Mouse (Mus musculus): ENCODE data around the gene Scn4a.

Scn4a gene

GRCm38 (mm10) chr11:106374979-106375378 lies 21.9 kb upstream of the Scn4a start:
- ChIA-PET POLR2A (interaction anchor here in 1 of 4 experiments (0.6 kb wide), 1 partner anchor 126 kb away, joined by 3 read pairs; no protein-coding TSS in a partner anchor), CTCF (interaction anchor here in 1 of 4 experiments (0.6 kb wide), 2 partner anchors 9 to 226 kb away, joined by 3 read pairs; no protein-coding TSS in a partner anchor)

GRCm38 (mm10) chr11:106374559-106374958 lies 21.5 kb upstream of the Scn4a start:
- CTCF ChIA-PET: interaction anchor here in 3 of 4 experiments (0.6 to 0.9 kb wide), 5 partner anchors 8 to 253 kb away, joined by 3 to 4 read pairs (median 3); no protein-coding TSS in a partner anchor

GRCm38 (mm10) chr11:106373998-106374397 lies 20.9 kb upstream of the Scn4a start:
- ChIA-PET POLR2A (interaction anchor here in 3 of 4 experiments (0.5 to 1.4 kb wide), 4 partner anchors 13 to 239 kb away, joined by 3 read pairs; partner anchors contain the start of genes Icam2 (in 1 of the 3) and Tex2 (in 1 of the 3)), CTCF (interaction anchor here in 3 of 4 experiments (0.8 to 0.9 kb wide), 3 partner anchors 8 to 254 kb away, joined by 3 to 4 read pairs (median 3); no protein-coding TSS in a partner anchor)

More at GRCm38 (mm10) chr11:106374559-106374958, 21.5 kb upstream of the Scn4a start:
- POLR2A ChIA-PET: interaction anchor here in 3 of 4 experiments (0.5 to 1.4 kb wide), 4 partner anchors 12 to 239 kb away, joined by 3 read pairs; partner anchors contain the start of gene Tex2 (in 1 of the 3)

- ChIA-PET POLR2A (interaction anchor here in 3 of 4 experiments (0.9 to 2.0 kb wide), 8 partner anchors 64 to 135 kb away, joined by 3 to 11 read pairs (median 4); partner anchors contain the start of genes Ern1 (in 1 of the 3) and Tcam1 (in 1 of the 3)), CTCF (interaction anchor here (0.6 to 2.1 kb wide), 63 partner anchors 8 to 771 kb away, joined by 3 to 16 read pairs (median 4); partner anchors contain the start of genes Ftsj3 (in 2 of the 4), Psmc5 (in 2 of the 4), Tcam1 (in 2 of the 4) and Map3k3 (in 1 of the 4))
Measured at GRCm38 (mm10) chr11:106366316-106366715, 13.2 kb upstream of the Scn4a start.

GRCm38 (mm10) chr11:106365366-106365765 lies 12.3 kb upstream of the Scn4a start, which contains the start of gene Prr29:
Gene Prr29 (plus strand): TSS chr11:106365472.
- POLR2A ChIA-PET: interaction anchor here in 2 of 4 experiments (0.6 to 2.0 kb wide), 4 partner anchors 108 to 170 kb away, joined by 3 to 11 read pairs (median 5); no protein-coding TSS in a partner anchor
- CTCF ChIA-PET: interaction anchor here (0.5 to 2.0 kb wide), 14 partner anchors 18 to 438 kb away, joined by 3 to 16 read pairs (median 4); no protein-coding TSS in a partner anchor

GRCm38 (mm10) chr11:106364712-106365111 lies 11.6 kb upstream of the Scn4a start:
- CTCF ChIA-PET: interaction anchor here in 3 of 4 experiments (0.6 to 2.0 kb wide), 6 partner anchors 20 to 145 kb away, joined by 3 to 16 read pairs (median 8); no protein-coding TSS in a partner anchor
- POLR2A ChIA-PET: interaction anchor here in 1 of 4 experiments (1.9 kb wide), 1 partner anchor 108 kb away, joined by 6 read pairs; no protein-coding TSS in a partner anchor

GRCm38 (mm10) chr11:106359350-106359749 lies 6.3 kb upstream of the Scn4a start:
- CTCF ChIA-PET: interaction anchor here in 3 of 4 experiments (0.6 to 1.5 kb wide), 3 partner anchors 14 to 1483 kb away, joined by 3 to 4 read pairs (median 4); no protein-coding TSS in a partner anchor
- POLR2A ChIA-PET: no interaction called here

GRCm38 (mm10) chr11:106355382-106356128 lies 2.5 kb upstream of the Scn4a start:
- ChIA-PET CTCF (interaction anchor here in 3 of 4 experiments (0.8 to 1.5 kb wide), 4 partner anchors 11 to 37 kb away, joined by 3 to 6 read pairs (median 4); no protein-coding TSS in a partner anchor), POLR2A (interaction anchor here in 2 of 4 experiments (1.1 to 1.3 kb wide), 3 partner anchors 18 to 145 kb away, joined by 3 read pairs; no protein-coding TSS in a partner anchor)

GRCm38 (mm10) chr11:106354181-106354580 lies 1.1 kb upstream of the Scn4a start:
- CTCF ChIA-PET: interaction anchor here in 1 of 4 experiments (0.6 kb wide), 1 partner anchor 1148 kb away, joined by 3 read pairs; no protein-coding TSS in a partner anchor
- POLR2A ChIA-PET: no interaction called here

GRCm38 (mm10) chr11:106351941-106352340 lies 1.1 kb downstream of the Scn4a start:
- CTCF ChIA-PET: interaction anchor here in 2 of 4 experiments (0.6 to 1.3 kb wide), 3 partner anchors 14 to 1146 kb away, joined by 3 to 4 read pairs (median 3); no protein-coding TSS in a partner anchor
- POLR2A ChIA-PET: no interaction called here

GRCm38 (mm10) chr11:106351253-106351652 lies 1.8 kb downstream of the Scn4a start:
- ChIA-PET CTCF (interaction anchor here in 2 of 4 experiments (0.7 to 1.3 kb wide), 3 partner anchors 14 to 15 kb away, joined by 3 to 4 read pairs (median 4); no protein-coding TSS in a partner anchor), POLR2A (interaction anchor here in 1 of 4 experiments (0.5 kb wide), 1 partner anchor 20 kb away, joined by 9 read pairs; no protein-coding TSS in a partner anchor)

- CTCF ChIA-PET: interaction anchor here in 2 of 4 experiments (0.7 to 1.3 kb wide), 3 partner anchors 13 to 15 kb away, joined by 3 to 4 read pairs (median 4); no protein-coding TSS in a partner anchor
- POLR2A ChIA-PET: no interaction called here
Measured at GRCm38 (mm10) chr11:106350853-106351252, 2.2 kb downstream of the Scn4a start.

GRCm38 (mm10) chr11:106349772-106350171 lies 3.3 kb downstream of the Scn4a start:
- POLR2A ChIA-PET: interaction anchor here in 1 of 4 experiments (1.0 kb wide), 1 partner anchor 153 kb away, joined by 3 read pairs; no protein-coding TSS in a partner anchor
- CTCF ChIA-PET: interaction anchor here in 1 of 4 experiments (1.4 kb wide), 1 partner anchor 47 kb away, joined by 3 read pairs; no protein-coding TSS in a partner anchor

GRCm38 (mm10) chr11:106344910-106345309 lies 8.2 kb downstream of the Scn4a start:
- CTCF ChIA-PET: interaction anchor here in 1 of 4 experiments (0.7 kb wide), 1 partner anchor 48 kb away, joined by 3 read pairs; no protein-coding TSS in a partner anchor
- POLR2A ChIA-PET: interaction anchor here in 3 of 4 experiments (0.6 to 1.9 kb wide), 6 partner anchors 10 to 156 kb away, joined by 3 to 4 read pairs (median 4); no protein-coding TSS in a partner anchor

GRCm38 (mm10) chr11:106340990-106341520 lies 12.0 kb downstream of the Scn4a start:
- CTCF ChIA-PET: interaction anchor here in 1 of 4 experiments (0.7 kb wide), 1 partner anchor 10 kb away, joined by 3 read pairs; no protein-coding TSS in a partner anchor

GRCm38 (mm10) chr11:106339323-106339722 lies 13.8 kb downstream of the Scn4a start:
- ChIA-PET POLR2A (interaction anchor here in 1 of 4 experiments (0.6 kb wide), 1 partner anchor 23 kb away, joined by 8 read pairs; no protein-coding TSS in a partner anchor), CTCF (interaction anchor here in 3 of 4 experiments (0.5 to 1.5 kb wide), 6 partner anchors 9 to 679 kb away, joined by 3 to 23 read pairs (median 4); no protein-coding TSS in a partner anchor)

More at GRCm38 (mm10) chr11:106340990-106341520, 12.0 kb downstream of the Scn4a start:
- POLR2A ChIA-PET: interaction anchor here in 1 of 4 experiments (0.6 kb wide), 1 partner anchor 82 kb away, joined by 3 read pairs; no protein-coding TSS in a partner anchor

- CTCF ChIA-PET: interaction anchor here in 3 of 4 experiments (0.5 to 1.5 kb wide), 3 partner anchors 27 to 679 kb away, joined by 3 to 5 read pairs (median 4); no protein-coding TSS in a partner anchor
- POLR2A ChIA-PET: interaction anchor here in 1 of 4 experiments (0.6 kb wide), 1 partner anchor 23 kb away, joined by 8 read pairs; no protein-coding TSS in a partner anchor
Measured at GRCm38 (mm10) chr11:106338870-106339269, 14.2 kb downstream of the Scn4a start.
